Mouse (Mus musculus) cerebellum, adult 2 months (tissue): ENCODE measurements around the gene Rabep2. TPM values are rescaled to one million over a fixed set of nuclear protein-coding genes. Genes with fewer than 3 reads are reported as not detected.
"Not testable (repeated sequence)": the region's sequence is repeated elsewhere in the genome, so short reads cannot be mapped to it uniquely, and the experiment has no call there.

ENCODE experiments used
- DNase-seq, 2 experiments: peaks; one replicate each; pipeline ENCODE4 v3.0.0; 2021
- H3K27ac ChIP-seq: fragments of 200-500 bp; 2 replicates; pipeline ENCODE4 v1.5.1; 2012; ENCODE audit warnings: low read length, control low read depth, inconsistent platforms; ENCODE audit not compliant: insufficient read depth
- H3K27me3 ChIP-seq: fragments of 200-500 bp; 2 replicates; pipeline ENCODE4 v1.6.1; 2012; ENCODE audit warnings: inconsistent platforms, mild to moderate bottlenecking, low read length, moderate library complexity; ENCODE audit not compliant: control insufficient read depth, insufficient read depth
- H3K4me1 ChIP-seq: fragments of 200-500 bp; 2 replicates; pipeline ENCODE4 v1.6.1; 2011; ENCODE audit warnings: low read length; ENCODE audit not compliant: control insufficient read depth, insufficient read depth
- H3K4me3 ChIP-seq: fragments of 200-500 bp; replicated peaks from 2 replicates; pipeline ENCODE3; 2011; ENCODE audit warnings: mild to moderate bottlenecking, low read depth, low read length, control low read depth; ENCODE audit not compliant: insufficient read depth
- CTCF ChIP-seq: fragments of 200-500 bp; IDR thresholded peaks from 2 replicates; pipeline ENCODE4 v1.5.1; 2011; ENCODE audit warnings: low read depth, mild to moderate bottlenecking, control low read depth, low read length, moderate library complexity, borderline replicate concordance; ENCODE audit not compliant: insufficient read depth
- POLR2A ChIP-seq: fragments of 200-500 bp; IDR thresholded peaks from 2 replicates; pipeline ENCODE4 v1.6.1; 2011; ENCODE audit warnings: low read length, control low read depth, borderline replicate concordance; ENCODE audit not compliant: insufficient read depth
- WGBS: fragments of 180-500 bp; shearing (Covaris S2); methylation state at CpG from one replicate; pipeline ENCODE4 v1.1.7; 2018; 5-methylcytosine and 5-hydroxymethylcytosine counted together
- polyA plus RNA-seq: library from polyadenylated mRNA; depleted of rRNA; stranded (reverse); fragments of >200 nt; gene quantifications from 2 replicates; pipeline ENCODE4 v1.2.3, GENCODE M21; 2012

The Rabep2 gene
- polyA plus RNA-seq, 1 experiment: 24.0 TPM

DNA sequence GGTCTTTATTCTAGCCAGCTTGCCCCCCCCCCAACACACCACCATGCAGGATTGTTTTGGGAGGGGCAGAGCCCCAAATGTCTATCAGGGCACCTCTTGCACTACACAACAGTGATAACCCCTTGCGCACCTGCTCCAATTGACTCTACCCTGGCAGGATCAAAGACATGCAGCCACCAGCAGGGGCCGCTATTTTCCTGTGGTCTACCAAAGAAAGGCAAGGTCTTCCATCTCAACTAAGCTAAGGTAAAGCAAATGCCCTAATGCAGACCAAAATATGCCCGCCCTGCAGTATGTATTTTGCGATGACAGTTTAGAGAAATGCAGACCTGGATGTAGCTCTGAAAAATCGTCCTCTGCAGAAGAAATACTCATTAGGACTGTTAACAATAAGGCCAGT, 29.0 kb upstream of the Rabep2 start:
- TF ChIP-seq POLR2A (no peak), CTCF (peak; percentile 82)
- Histone ChIP-seq H3K4me1 (no peaks in the 10 kb centered on the region), H3K27me3 (no peaks in the 10 kb centered on the region), H3K27ac (no peak overlapping the region), H3K4me3 (no peak overlapping the region)
- 7% methylated on average over 5 of the region's 5 CpGs for WGBS
- peak; percentile 73 to 83 for DNase-seq

GRCm38 (mm10) chr7:126402518-126402917, 26.0 kb upstream of the Rabep2 start:
- WGBS: 78% methylated on average over 8 of the region's 8 CpGs
- not testable (repeated sequence) for H3K27me3 ChIP-seq, DNase-seq, H3K27ac ChIP-seq, H3K4me3 ChIP-seq, H3K4me1 ChIP-seq

- TF ChIP-seq POLR2A (no peak), CTCF (no peak)
- Histone ChIP-seq H3K4me3 (no peak overlapping the region), H3K27ac (no peak overlapping the region), H3K27me3 (no peaks in the 10 kb centered on the region), H3K4me1 (no peaks in the 10 kb centered on the region)
- 73% methylated on average over 2 of the region's 2 CpGs for WGBS
- no peak for DNase-seq
Measured at GRCm38 (mm10) chr7:126408686-126409085, 19.9 kb upstream of the Rabep2 start.

DNA sequence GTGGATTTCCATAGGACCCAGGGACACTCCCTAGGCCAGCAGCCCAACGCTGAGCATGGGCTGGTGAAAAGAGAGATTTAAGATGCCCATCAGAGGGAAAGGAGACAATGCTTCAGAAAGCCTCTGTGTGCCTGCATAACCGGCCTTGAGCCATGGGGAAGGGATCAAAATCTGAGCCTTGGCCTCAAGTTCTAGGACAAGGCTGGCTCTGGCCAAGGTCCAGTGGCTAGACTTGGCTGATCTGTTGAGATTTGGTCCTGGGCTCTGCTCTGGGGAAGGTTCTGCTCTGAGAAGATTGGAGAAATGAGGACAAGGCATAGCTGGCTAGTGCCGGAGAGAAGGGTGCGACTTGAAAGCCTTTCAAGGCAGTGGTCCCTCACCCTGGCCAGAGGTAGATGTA, 17.5 kb upstream of the Rabep2 start:
- Histone ChIP-seq H3K27me3 (no peaks in the 10 kb centered on the region), H3K27ac (no peak overlapping the region), H3K4me3 (no peak overlapping the region), H3K4me1 (no peaks in the 10 kb centered on the region)
- TF ChIP-seq CTCF (no peak), POLR2A (no peak)
- 83% methylated on average over 4 of the region's 4 CpGs for WGBS
- DNase-seq: no peak

- 82% methylated on average over 6 of the region's 6 CpGs for WGBS
- no peak for DNase-seq
- no peak within 1 kb of the TSS for H3K4me3 ChIP-seq
- no peak within 1 kb of the TSS for H3K27ac ChIP-seq
- no peaks in the 10 kb centered on the region for H3K4me1 ChIP-seq
- H3K27me3 ChIP-seq: no peaks in the 10 kb centered on the region
- TF ChIP-seq POLR2A (no peak), CTCF (no peak)
Measured at GRCm38 (mm10) chr7:126414725-126415124, 13.8 kb upstream of the Rabep2 start, which contains the start of gene Cd19. Gene Cd19, minus strand, starts transcription at chr7:126414889.

GRCm38 (mm10) chr7:126416615-126417014, 11.9 kb upstream of the Rabep2 start:
- H3K27me3 ChIP-seq: no peaks in the 10 kb centered on the region
- 38% methylated on average over 2 of the region's 2 CpGs for WGBS
- no peak overlapping the region for H3K27ac ChIP-seq
- TF ChIP-seq POLR2A: no peak
- no peak for TF ChIP-seq CTCF
- DNase-seq: no peak
- H3K4me3 ChIP-seq: no peak overlapping the region
- no peaks in the 10 kb centered on the region for H3K4me1 ChIP-seq

DNA sequence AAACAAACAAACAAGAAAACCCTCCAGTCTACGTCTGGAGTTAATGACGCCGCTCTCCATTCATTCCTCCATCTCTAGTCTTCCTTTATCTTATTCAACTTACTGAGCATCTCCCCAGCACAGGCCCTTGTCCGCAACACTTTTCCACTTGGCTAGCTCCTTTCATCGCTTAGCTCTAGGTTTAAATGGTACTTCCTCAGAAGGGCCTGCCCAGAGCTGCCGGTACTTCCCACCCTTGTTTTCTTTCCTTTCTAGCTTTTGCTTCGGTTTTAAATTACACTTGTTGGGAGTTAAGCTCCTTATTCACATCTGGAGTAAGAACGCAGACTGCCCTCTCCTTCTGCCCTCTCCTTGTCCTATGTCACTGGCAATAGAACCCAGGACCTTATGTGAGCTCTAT, 11.5 kb upstream of the Rabep2 start:
- no peak overlapping the region for H3K4me3 ChIP-seq
- TF ChIP-seq CTCF (no peak), POLR2A (no peak)
- 22% methylated on average over 8 of the region's 8 CpGs for WGBS
- H3K27ac ChIP-seq: no peak overlapping the region
- H3K4me1 ChIP-seq: no peaks in the 10 kb centered on the region
- DNase-seq: no peak
- H3K27me3 ChIP-seq: no peaks in the 10 kb centered on the region

DNA sequence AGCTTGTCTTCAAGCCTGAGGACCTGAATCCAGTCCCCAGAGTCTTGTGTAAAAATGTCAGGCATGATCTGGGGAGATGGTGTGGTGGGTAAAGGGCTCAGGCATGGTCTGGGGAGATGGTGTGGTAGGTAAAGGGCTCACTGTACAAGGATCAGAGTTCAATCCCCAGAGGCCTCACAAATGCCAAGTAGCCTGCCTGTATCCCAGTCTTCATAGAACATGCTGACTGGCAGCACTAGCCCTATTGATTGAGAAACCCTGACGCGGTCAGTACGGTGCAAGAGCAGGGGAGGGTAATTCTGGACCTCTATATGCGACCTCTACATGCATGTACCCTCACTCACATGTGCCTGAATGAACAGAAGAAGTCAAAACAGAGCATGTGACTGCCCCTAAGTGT, 11.0 kb upstream of the Rabep2 start:
- WGBS: 78% methylated on average over 4 of the region's 4 CpGs

DNA sequence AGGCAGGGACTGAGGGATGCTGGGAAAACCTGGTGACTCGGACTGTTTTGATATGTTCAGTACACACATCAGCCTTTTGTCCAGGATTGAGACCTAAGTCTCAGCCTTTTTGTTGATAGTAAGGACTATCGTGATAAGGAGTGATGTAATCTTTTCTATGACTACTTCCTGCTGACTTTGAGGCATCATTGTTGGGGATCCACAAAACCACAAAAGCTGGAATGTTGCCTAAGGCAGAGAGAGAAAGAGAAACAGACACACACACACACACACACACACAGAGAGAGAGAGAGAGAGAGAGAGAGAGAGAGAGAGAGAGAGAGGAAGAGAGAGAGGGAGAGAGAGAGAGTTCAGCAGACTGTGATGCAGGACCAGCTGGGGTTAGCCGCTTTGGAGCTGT, 10.1 kb upstream of the Rabep2 start:
- H3K4me1 ChIP-seq: no peaks in the 10 kb centered on the region
- no peaks in the 10 kb centered on the region for H3K27me3 ChIP-seq
- H3K4me3 ChIP-seq: no peak overlapping the region
- no peak overlapping the region for H3K27ac ChIP-seq
- DNase-seq: no peak
- TF ChIP-seq CTCF: no peak
- 65% methylated on average over 3 of the region's 3 CpGs for WGBS

More for the DNA sequence above, 11.0 kb upstream of the Rabep2 start:
- DNase-seq: no peak
- Histone ChIP-seq H3K4me1 (no peaks in the 10 kb centered on the region), H3K4me3 (no peak overlapping the region), H3K27ac (no peak overlapping the region), H3K27me3 (no peaks in the 10 kb centered on the region)
- no peak for TF ChIP-seq POLR2A
- TF ChIP-seq CTCF: no peak
